Mouse (Mus musculus) thymus, postnatal 4 days (tissue): Measurements from ENCODE around the gene Tomm70a.
A peak's percentile ranks its signal among the peaks of the same experiment; 100 is the strongest.

Experiments
- DNase-seq: peaks from one replicate; pipeline ENCODE4 v3.0.0; 2021

The Tomm70a gene

DNA sequence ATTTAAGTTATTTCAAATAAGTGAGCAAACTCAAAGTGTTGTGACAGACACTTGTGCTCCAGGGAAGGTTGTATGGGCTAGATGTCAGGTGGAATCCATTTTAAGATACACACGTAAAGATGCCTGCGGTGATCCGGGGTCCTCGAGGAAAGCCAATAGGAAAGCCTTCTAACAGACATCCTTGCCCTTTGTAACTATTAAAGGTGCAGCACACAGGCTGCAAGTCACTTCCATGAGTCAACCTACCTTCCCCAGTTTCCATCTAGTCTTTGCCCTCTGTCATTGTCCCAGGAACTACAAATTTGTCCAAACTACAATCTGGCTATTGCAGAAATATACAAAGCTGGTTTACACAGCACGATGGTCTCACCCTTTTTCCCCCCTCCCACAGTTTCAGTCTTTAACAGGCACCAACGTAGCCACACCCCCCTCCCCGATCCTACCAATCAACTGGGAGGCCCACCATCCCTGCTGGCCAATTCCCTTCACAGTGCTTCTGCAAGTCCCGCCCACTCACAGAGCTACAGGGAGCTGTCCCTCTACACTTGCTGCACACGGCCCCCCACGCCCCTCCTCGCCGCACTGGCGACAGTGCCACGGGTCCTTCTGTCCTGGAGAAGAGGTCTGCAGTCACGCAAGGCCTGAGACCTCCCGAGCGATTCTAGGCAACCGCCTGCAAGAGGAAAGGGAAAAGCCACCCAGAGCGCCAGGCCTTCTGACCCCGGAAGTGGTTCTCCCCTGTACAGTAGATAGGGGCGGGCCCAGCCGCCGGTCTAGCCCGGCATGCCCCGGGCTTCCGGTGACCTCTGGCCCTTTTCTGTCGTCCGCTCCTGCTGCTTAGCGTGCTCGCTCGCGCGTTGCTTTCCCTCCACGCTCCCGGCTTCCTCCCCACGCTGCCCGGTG lies at the start of gene Tomm70a:
Gene Tomm70a, plus strand, starts transcription at position 791 of the 903 bp plus-strand sequence.
- DNase-seq, result peak; percentile 91

DNA sequence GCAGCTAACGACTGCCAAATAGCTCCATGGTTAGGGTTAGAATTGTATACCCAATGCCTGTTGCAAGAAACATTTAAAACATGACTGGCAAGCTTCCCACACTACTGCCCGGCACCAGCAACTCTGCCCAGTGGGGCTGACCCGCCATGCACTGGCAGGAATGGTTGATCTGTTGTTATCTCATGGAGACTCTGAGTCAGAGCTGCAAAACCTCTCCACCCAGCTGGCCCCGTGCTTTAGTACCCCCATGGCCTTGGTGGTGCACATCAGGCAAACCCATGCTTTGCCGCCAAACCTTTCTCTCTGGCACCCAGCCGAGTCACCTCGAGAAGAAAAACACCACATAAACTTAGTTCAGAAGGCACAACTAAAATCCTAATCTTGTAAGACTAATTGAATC lies 45.5 kb upstream of the Tomm70a start:
- DNase-seq, result no peak

DNA sequence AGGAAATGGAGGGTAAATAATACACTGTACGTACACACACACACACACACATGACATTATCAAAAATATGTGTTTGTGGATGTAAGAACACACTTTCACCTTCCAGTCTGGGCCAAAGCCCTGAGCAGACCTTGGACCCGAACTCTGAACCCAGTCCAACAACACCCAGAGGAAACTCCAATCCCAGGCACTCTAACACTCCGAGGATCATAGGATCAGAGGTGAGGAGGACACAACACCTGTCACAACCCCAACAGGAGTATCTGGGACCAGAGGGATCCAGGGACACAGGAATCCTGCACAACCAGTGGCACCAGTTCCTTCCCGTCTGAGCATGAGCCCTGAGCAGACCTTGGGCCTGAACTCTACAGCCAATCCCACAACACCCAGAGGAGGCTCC lies 41.9 kb upstream of the Tomm70a start:
- DNase-seq, result no peak

DNA sequence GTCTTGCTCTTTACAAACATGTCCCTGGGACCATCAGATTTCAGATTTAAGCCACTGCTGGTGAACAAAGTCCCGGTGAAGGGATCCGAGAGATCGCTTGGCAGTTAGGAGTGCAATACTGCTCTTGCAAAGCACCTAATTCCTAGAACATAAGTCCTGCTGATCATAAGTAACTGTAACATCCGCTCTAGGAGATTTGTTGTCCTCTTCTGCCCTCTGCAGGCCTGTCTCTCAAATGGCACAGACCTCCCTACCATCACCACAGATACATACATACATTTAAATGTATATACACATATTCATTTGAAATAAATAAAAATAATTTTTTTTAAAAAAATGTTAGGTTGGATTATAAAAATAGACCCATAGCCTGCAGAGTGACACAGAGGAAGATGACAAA lies 29.0 kb upstream of the Tomm70a start:
- peak; percentile 63 for DNase-seq

DNA sequence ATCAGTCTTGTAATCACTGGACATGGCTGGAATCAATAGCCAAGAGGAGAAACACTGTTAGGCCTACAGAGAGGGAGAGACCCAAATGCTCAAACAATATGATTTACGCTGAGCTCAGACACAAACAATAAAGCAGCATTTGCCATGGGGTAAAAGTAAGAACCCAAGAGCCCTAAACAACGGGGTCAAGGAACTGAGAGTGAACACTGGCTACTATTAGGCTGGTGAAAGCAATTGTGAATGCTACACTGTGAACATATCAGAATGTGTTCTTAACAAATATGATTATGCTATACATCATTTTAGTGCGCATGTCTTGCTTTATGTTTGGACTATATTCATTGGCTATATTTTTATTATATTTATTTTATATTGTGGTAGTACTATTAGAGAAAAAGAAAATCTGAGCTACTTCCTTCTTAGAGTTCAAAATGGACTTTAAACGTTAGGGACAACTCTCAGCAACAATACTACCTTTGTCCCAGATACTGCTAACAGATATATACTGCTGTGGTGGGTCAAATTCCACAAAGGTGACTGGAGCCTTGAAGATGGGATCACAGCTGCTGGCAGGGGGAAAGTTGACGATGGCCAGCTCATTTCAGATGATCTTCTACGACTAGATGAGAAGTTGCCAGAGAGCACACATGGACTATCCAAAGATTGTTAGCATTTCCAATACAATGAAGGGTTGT lies 28.4 kb upstream of the Tomm70a start:
- no peak for DNase-seq

DNA sequence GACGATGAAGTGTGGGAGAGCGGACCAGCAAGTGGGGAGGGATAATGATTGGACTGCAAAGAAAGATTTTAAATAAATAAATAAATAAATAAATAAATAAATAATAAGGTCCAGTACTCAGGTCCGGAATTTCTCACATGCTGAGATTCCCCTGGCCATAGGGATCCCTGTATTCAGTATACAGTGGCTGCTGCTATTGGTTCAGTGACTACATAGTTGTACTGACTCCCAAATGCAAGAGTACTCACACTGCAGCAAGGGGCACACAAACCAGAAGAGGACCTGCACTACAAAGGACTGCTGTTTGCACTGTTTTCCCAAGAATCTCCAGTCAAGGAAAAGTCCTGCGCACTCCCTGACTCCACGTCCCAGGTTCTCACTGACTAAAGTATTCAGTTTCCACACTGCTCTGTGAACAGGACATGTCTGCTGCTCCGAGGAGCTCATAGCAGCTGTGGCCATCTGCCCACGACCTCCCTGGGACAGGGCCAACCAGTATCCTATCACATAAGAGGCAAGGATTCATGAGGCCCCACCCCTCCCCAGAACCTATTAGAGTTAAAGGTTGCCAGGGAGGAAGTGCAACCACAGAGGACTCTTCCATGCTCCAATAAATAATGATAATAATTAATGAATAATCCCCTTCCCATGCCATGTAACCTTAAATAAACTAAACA lies 22.9 kb upstream of the Tomm70a start:
- no peak for DNase-seq

DNA sequence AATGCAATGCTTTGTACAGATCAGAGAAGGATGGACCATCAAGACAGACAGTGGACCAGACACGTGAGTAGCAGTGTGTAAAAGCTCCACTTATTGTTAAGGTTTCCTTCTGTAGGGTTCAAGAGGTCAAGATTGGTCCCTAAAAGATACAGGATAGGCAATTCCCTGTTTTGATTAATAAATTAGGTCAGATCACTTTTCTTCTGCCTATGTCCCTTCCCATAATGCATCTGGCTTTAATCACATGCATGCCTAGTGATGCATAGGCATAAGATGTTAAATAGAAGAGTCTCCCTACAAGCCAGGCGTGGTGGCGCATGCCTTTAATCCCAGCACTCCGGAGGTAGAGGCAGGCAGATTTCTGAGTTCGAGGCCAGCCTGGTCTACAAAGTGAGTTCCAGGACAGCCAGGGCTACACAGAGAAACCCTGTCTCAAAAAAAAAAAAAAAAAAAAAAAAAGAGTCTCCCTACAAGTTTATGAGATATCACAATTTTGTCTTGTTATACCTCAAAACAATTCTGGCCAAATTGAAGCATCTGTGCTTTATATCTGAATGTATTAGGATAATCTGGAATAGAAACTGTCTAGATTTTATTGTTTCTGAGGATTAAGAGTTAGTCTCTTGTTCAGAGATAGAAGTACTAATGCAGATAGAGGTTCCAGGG lies 21.8 kb upstream of the Tomm70a start:
- no peak for DNase-seq

DNA sequence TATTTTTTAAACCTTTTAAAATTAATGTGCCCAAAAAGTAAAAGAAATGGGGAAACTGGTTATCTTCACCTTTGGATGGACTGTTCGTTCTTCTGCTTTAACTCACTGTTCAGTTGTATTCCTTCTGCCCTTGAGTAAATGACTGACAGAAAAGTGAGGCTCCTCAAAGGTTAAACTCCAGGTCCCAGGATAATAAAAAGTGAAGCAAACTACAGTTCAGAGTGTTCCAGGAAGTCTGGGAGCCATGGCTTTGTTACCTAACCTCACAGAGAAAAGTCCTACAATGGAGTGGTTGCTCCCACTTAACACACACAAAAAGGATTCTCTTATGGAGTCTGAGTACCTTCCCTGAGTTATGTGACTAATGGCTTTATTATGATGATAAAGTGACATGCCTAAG lies 20.3 kb upstream of the Tomm70a start:
- no peak for DNase-seq

DNA sequence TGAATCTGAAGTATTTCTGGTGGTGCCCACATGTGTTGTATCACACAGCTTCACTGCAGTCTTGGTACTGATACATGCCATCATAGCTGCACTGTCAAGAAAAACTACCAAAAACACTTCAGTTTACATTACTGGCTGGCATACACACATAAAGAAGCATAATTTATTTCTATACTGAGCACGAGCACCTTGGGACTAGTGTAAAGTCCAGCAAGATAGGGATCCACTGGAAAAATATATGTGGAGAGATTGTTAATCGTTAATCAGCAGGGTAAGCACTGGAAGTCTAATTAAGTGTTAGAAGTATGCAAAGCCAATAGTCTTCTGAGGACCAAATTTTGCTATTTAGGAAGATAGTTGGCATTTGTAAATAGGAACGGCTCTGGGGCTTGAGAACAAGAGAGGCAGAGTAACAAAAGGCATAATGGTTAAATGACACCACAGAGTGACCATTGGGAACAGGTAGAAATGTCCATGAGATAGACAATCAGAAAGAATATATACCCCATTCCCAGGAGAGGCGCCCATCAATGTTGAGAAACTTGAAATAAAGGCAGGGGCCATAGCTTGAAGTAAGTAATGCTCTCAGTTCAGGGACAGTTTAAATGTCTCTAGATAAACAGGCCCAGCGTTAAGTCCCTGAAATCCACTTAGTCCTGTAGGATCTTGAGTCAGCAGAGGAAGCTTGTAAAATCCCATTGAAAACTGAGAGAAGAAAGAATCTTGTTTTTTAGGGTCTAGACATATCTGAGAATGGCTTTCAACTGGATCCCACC lies 15.1 kb upstream of the Tomm70a start:
- no peak for DNase-seq

DNA sequence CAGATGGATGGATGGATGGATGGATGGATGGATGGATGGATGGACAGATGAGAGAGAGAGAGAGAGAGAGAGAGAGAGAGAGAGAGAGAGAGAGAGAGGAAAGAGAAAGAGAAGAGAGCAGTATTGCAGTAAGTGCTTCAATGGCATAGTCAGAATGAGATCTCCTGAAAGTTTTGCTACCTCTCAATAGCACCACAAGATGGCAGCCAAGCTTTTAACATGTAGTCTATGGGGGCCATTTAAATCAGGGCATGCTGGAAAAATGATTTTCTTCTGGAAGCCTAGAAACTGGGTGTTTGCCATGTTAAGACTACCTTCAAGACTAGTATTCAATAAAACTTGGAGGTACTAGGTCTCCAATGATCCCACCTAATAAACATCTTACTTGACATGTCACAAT lies 5.4 kb upstream of the Tomm70a start:
- no peak for DNase-seq

DNA sequence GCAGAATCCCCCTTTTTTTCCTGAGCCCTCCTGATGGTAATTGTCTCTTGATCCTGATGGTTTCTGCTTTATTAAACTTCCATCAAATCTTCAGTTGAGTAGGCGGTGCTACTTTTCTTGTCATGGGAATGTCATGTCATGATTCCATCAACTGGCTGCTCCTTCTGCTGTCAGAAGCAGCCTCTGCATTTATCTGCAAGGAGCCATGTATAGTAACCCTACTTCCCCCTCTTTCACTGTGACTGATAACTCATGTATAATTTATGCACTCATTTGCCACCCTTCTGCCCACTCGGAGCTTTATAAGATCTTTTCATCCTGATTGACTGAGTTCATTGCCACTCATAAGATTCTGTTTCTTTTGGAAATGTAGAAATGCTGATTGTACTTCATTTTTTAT lies 3.9 kb upstream of the Tomm70a start:
- DNase-seq, result no peak

DNA sequence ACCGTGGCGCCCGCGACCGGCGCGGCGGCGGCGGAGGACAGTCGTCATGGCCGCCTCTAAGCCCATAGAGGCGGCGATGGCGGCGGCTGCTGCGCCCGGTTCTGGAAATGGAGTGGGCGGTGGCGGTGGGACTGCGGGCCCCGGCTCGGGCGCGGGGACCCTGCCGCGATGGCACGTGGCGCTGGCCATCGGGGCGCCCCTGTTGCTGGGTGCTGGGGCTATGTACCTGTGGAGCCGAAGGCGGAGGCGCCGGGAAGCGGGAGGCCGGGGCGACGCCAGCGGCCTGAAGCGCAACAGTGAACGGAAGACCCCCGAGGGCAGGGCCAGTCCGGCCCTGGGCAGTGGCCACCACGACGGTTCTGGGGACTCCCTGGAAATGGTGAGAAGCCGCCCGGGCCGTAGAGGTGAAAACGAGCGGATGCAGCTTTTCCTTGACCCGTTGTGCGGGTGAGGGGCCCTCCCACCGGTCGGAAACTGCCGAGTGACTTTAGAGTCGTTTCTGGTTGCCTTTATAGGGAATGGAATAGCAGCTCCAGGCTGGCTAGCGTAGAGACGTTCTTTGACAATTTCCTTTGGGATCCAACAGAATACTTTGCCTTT lies 413 bp downstream of the Tomm70a start:
- no peak for DNase-seq

DNA sequence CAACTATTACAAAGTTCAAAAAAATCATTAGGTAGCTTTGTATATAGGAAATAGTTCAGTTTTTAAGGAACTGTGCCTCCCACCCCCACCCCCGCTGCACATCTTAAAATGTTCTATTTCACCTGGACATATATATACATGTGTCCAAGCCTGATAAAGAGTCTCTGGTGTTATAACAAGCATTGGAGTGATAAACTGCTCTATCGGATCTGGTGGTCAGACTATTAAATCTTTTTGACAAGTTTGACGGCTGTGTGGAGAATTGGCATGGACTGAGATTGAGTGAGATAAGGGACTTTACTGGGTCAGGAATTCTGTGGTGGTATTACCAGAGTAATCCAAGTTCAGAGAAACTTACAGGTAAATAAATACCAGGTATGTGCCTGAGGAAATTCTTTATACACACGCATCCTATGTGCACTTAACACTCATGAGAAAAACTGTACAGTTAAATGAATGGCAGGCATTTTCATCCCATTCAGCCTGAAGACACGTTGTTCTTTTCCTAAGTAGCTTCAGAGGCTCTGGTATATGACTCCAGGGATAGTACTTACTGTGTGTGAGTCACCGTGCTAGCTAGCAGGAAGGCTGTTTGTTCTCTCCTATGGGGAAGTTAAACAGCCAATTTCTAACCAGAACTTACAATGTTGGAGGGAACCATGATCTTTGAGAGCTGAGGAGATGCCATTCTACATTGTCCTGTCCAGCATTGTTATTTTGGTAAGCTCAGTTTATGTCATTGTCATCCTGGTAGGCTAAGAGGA lies 1.4 kb downstream of the Tomm70a start:
- no peak for DNase-seq

DNA sequence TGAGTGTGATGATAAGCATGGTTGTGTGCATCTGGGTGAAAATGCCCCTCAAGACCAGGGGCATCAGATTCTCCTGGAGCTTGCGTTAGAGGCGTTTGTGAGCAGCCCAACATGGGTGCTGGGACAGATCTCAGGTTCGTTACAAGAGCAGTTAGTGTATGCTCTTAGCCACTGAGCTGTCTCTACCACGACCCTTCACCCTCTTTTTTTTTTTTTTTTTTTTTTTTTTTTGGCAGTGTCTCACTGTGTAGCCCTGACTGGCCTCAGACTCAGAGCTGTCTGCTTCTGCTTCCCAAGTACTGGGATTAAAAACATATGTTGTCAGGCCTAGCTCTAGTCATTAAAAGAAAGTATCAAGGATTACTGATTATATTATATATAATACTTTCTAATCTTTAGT lies 4.8 kb downstream of the Tomm70a start:
- DNase-seq, result no peak

DNA sequence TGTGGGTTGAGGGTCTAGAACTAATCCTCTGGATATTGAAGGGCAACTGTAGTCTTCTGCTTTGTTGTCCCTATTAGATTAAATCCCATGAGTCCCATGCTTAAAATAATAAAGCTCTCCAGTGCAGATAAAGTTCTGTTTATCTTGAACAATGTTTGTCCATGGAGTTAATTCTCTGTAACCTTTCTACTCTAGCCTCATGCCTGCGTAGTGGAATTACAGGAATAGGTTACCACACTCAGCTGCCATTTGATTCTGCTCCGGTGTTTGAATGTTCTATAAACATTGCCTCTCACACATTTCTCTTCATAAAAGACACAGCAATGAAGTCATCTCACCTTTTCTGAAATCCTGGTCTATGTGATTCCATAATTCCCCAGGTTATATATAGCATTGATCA lies 6.3 kb downstream of the Tomm70a start:
- DNase-seq, result no peak

DNA sequence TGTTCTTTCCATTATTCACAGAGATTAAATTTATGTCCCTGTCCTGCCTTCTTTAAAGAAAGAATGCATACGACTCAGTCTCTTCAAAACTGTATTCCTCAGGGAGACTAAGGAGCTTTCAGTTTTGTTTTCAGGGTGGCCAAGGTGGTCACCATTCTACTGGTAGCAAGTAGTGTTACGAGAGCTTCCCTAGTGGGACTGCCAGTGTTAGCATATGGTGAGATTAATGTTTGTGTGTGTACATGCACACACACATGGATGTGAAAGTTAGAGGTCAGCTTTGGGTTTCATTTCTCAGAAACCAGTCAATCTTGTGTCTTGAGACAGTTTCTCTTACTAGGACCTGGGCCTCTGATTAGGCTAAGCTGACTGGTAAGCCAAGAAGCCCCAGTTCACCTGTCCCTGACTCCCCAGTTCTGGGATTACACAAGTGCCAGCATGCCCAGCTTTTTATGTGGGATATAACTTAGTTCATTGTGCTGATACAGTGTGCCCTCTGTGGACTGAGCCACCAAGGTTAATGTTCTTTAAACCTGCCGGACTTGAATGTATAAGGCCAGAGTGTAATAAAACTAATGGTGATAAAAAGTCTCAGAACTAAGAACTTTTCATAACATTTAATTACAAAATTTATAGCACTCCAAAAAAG lies 9.4 kb downstream of the Tomm70a start:
- no peak for DNase-seq

DNA sequence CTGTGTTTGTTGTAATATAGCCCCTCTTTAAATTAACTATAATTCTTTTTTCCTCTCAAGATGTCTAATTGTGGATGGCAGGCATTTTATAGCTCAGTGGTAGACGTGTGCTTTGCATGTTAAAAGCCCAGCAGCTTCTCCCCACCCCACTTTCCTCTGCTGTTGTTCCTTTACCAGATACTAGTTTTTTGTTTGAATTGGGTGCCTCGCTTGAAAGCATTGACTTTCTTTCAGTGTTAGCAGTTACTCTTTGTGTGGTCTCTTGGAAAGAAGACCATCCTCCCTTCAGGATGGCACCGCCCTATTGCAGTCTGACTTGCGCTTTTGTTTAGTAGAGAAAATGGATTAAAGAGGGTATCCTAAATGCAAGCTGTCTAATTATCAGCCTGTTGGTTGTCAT lies 10.0 kb downstream of the Tomm70a start:
- no peak for DNase-seq

DNA sequence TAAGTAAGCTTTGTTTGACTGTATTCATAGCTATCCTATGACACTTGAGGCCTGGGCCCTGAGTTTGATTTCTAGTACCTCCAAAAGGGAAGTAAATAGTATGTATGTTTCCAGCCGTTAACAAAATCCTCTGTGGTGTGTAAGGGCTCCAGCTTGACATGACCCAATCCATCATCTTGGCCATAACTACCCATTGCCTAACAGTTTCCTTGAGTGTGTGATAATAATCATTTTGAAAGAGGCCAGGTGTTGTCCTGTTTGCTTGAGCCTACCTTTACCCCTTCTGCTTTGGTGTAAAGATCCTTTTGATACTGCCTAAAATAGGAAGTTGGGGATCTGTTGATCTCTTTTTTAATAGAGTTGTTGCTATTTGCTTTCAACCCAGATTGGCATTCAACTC lies 10.8 kb downstream of the Tomm70a start:
- no peak for DNase-seq

DNA sequence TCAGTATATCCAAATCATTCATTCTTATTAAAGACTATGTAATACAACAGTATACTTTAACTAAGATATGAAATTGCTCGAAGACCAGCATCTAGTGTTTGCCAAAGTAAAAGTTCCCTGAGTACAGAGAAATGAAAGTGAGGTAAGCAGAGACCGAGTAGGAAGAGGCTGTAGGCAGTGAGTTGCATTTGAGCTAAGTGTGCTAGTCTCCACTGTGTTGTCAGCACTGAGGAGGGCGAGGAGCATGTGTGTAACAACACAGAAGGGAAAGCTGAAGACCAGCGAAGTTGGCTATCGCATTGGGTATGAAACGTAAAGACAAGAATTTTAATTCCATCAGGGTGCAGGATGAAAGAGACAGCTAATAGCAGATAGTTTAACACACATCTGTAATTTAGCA lies 12.1 kb downstream of the Tomm70a start:
- DNase-seq, result no peak

DNA sequence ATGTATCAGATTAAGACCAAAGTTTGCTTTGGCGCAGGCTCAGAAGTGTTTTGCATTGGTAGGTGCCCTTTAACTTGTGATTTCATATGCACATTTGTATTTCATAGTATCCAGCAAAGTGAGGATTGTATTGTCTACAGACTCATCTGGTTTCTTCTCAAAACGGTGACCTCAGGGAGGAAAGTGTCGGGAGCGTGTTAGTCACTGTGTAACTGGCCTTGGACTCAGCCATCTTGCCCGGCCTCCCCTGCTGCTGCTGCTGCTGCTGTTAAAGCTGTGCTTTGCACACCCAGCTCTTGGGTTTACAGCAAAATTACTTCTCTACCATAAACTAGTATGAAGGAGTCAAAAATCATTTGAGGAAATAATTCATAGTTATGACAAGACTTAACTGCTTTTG lies 23.2 kb downstream of the Tomm70a start:
- no peak for DNase-seq

DNA sequence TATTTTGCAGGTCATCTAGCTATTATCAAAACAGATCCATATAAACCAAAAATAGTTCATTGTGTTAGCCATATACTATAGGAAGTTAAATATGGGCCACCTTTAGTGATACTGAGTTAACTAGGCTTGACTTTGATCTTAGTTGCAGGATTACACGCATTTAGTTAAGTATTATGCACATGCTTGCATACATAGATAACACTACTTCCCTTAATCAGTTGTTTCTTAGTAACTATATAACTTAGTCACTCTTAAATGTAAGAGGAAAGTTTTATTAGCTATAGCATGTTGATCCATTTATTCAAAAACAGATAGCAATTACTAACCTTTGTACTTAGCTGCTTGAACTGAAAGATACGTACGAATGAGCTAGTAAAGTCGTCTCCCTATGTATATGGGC lies 29.9 kb downstream of the Tomm70a start:
- no peak for DNase-seq
